Mouse (Mus musculus) myocyte (in vitro differentiated cells): Measurements from ENCODE around the gene Ndufa10. TPM values are rescaled to one million over a fixed set of nuclear protein-coding genes. Genes with fewer than 3 reads are reported as not detected.
A peak's percentile ranks its signal among the peaks of the same experiment; 100 is the strongest.

Experiments used
- H3K27me3 ChIP-seq: one replicate; pipeline ENCODE4 v1.6.1; 2011; ENCODE audit not compliant: control insufficient read depth, insufficient read depth, insufficient read length
- H3K36me3 ChIP-seq: one replicate; pipeline ENCODE4 v1.6.1; 2011; ENCODE audit not compliant: control insufficient read depth, insufficient read depth
- H3K4me2 ChIP-seq: one replicate; pipeline ENCODE4 v1.6.1; 2011; ENCODE audit warnings: low read depth, control low read depth
- H3K4me3 ChIP-seq: one replicate; pipeline ENCODE4 v1.5.1; 2011; ENCODE audit warnings: mild to moderate bottlenecking, control low read depth, moderate library complexity
- H3K79me2 ChIP-seq: one replicate; pipeline ENCODE4 v1.6.1; 2011; ENCODE audit not compliant: control insufficient read depth, insufficient read depth
- H3ac ChIP-seq: one replicate; pipeline ENCODE4 v1.6.1; 2011; ENCODE audit not compliant: control insufficient read depth, insufficient read length
- CEBPB ChIP-seq: IDR thresholded peaks from 2 replicates; pipeline ENCODE4 v1.6.1; 2011; ENCODE audit warnings: mild to moderate bottlenecking, moderate library complexity; ENCODE audit not compliant: poor library complexity, insufficient read depth, severe bottlenecking
- E2F4 ChIP-seq: IDR thresholded peaks from one replicate; pipeline ENCODE4 v1.6.1; 2011; ENCODE audit warnings: mild to moderate bottlenecking, control low read depth, moderate library complexity; ENCODE audit not compliant: insufficient read depth
- MAX ChIP-seq: IDR thresholded peaks from one replicate; pipeline ENCODE4 v1.6.1; 2011; ENCODE audit warnings: low read depth, mild to moderate bottlenecking, control low read depth
- MYOD1 ChIP-seq, 3 experiments: IDR thresholded peaks; one replicate each; pipeline ENCODE4 v1.6.1; 2011; ENCODE audit warnings: control low read depth in 2 of 3, low read depth in 2 of 3, mild to moderate bottlenecking in 2 of 3, moderate library complexity in 1 of 3; ENCODE audit not compliant: insufficient read length in 2 of 3, control insufficient read depth in 1 of 3
- MYOG ChIP-seq, 3 experiments: IDR thresholded peaks; one replicate each; pipeline ENCODE4 v1.6.1; 2011; ENCODE audit warnings: control low read depth in 2 of 3, low read depth in 2 of 3, mild to moderate bottlenecking in 2 of 3; ENCODE audit not compliant: insufficient read length in 2 of 3, control insufficient read depth in 1 of 3, insufficient read depth in 1 of 3
- POLR2A ChIP-seq: IDR thresholded peaks from one replicate; pipeline ENCODE4 v1.6.1; 2011; ENCODE audit warnings: low read depth, mild to moderate bottlenecking, control low read depth, moderate library complexity; ENCODE audit not compliant: insufficient read length
- POLR2AphosphoS2 ChIP-seq: IDR thresholded peaks from one replicate; pipeline ENCODE4 v1.6.1; 2011; ENCODE audit warnings: low read depth, control low read depth; ENCODE audit not compliant: insufficient read length
- REST ChIP-seq: IDR thresholded peaks from one replicate; pipeline ENCODE4 v1.6.1; 2011; ENCODE audit warnings: mild to moderate bottlenecking, control low read depth, moderate library complexity; ENCODE audit not compliant: insufficient read depth, insufficient read length
- SRF ChIP-seq: IDR thresholded peaks from one replicate; pipeline ENCODE4 v1.6.1; 2011; ENCODE audit warnings: low read depth; ENCODE audit not compliant: control insufficient read depth, insufficient read length
- TCF12 ChIP-seq: IDR thresholded peaks from one replicate; pipeline ENCODE4 v1.6.1; 2011; ENCODE audit warnings: mild to moderate bottlenecking, control low read depth; ENCODE audit not compliant: poor library complexity, insufficient read depth, severe bottlenecking
- TCF3 ChIP-seq: IDR thresholded peaks from one replicate; pipeline ENCODE4 v1.6.1; 2011; ENCODE audit warnings: low read depth, control low read depth; ENCODE audit not compliant: insufficient read length
- USF1 ChIP-seq: IDR thresholded peaks from one replicate; pipeline ENCODE4 v1.6.1; 2011; ENCODE audit warnings: low read depth, mild to moderate bottlenecking, control low read depth, moderate library complexity
- polyA plus RNA-seq: library from polyadenylated mRNA; unstranded; fragments of >200 nt; fragmentation: generic; extraction: Trizol; gene quantifications from one replicate; pipeline ENCODE4 v1.2.1, GENCODE M21; 2012; ENCODE audit warnings: missing spikeins

Ndufa10 gene
- polyA plus RNA-seq, 1 experiment: 162 TPM

DNA sequence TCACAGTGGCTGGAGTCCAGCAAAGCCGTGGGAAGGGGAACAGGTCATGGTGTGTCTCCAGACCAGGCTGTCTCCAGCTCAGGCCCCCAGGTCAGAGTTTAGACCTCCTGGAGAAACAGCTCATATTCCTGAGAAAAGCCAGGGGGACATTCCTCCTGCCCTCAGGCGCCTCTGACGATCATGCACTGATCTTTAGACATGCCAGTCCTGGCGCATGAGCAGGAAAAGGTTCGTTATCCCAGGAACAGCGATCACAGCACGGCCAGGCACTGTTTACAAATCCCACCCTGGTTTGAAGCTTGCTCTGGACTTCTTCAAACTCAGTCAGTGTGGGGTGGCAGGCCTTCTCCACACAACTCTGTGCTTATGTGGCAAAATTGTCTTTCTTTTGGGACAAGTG, 75.1 kb downstream of the Ndufa10 start:
- Histone ChIP-seq H3K36me3 (no peaks in the 10 kb centered on the region), H3K79me2 (no peaks in the 10 kb centered on the region), H3K4me2 (no peak overlapping the region), H3K4me3 (no peak overlapping the region), H3K27me3 (no peaks in the 10 kb centered on the region), H3ac (no peak overlapping the region)
- TF ChIP-seq USF1 (no peak), TCF12 (no peak), MYOG (IDR thresholded peaks at IDR 0.05; ENCODE audit: control insufficient read depth in 1 of 3, insufficient read depth in 1 of 3, insufficient read length in 2 of 3, low read depth in 2 of 3) (no peak), CEBPB (no peak), POLR2AphosphoS2 (no peak), SRF (no peak), MYOD1 (IDR thresholded peaks at IDR 0.05; ENCODE audit: control insufficient read depth in 1 of 3, insufficient read length in 2 of 3, low read depth in 2 of 3) (no peak), E2F4 (no peak), MAX (no peak), POLR2A (no peak), REST (no peak), TCF3 (no peak)

DNA sequence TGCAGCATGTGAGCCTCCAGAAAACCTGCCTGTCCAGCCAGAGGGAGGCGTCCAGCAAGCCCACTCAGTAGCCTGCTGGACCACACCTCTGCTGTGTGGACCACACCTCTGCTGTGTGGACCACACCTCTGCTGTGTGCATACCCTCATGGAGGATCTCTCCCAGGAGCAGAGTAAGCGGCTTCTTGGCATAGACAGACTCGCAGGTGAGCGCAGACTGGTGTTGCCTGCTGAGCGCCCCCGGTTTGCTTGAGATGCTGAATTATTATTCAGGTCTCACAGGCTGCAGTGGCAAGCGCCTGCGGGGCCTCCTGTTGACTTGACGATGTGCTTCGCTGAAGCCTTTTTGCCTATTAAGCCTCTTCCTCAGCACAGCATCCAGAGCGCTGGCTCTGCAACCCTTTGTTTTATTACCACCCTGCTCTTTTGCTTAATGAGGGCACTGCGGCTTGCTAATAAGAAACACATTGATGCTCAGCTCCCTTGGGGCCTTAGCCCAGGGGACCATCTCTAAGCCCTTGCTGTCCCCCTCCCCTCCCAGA, 76.1 kb downstream of the Ndufa10 start:
- Histone ChIP-seq H3K36me3 (no peaks in the 10 kb centered on the region), H3K4me3 (no peak overlapping the region), H3K27me3 (no peaks in the 10 kb centered on the region), H3K4me2 (no peak overlapping the region), H3ac (no peak overlapping the region), H3K79me2 (no peaks in the 10 kb centered on the region)
- TF ChIP-seq SRF: no peak
- no peak for TF ChIP-seq POLR2A
- no peak for TF ChIP-seq MYOD1 (IDR thresholded peaks at IDR 0.05; ENCODE audit: control insufficient read depth in 1 of 3, insufficient read length in 2 of 3, low read depth in 2 of 3)
- no peak for TF ChIP-seq POLR2AphosphoS2
- no peak for TF ChIP-seq E2F4
- TF ChIP-seq MYOG (IDR thresholded peaks at IDR 0.05; ENCODE audit: control insufficient read depth in 1 of 3, insufficient read depth in 1 of 3, insufficient read length in 2 of 3, low read depth in 2 of 3): no peak
- no peak for TF ChIP-seq REST

DNA sequence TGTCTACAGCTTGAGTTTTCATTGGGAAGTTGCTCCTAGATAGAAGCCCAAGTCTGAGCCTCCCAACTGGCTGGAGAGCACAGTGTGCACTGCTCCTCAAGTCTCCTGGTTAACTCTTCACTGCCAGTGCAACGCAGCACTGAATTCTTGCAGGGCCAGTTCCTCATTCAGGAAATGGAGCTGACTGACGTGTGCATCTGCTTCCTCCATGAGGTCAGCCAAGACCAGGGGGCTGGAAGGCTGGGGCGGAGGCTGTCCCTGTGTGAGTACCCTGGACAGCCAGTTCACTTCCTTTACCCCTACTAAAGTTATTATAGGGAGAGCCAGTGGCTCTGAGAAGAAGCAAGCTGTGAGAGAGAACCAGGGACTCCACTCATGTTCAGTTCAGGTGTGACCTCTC, 79.4 kb downstream of the Ndufa10 start:
- TF ChIP-seq MYOD1 (IDR thresholded peaks at IDR 0.05; ENCODE audit: control insufficient read depth in 1 of 3, insufficient read length in 2 of 3, low read depth in 2 of 3): peak in 1 of 3 experiments; percentile 38
- no peak for TF ChIP-seq POLR2AphosphoS2
- TF ChIP-seq CEBPB: no peak
- Histone ChIP-seq H3K36me3 (no peaks in the 10 kb centered on the region), H3K4me3 (no peak overlapping the region), H3K79me2 (no peaks in the 10 kb centered on the region), H3K27me3 (no peaks in the 10 kb centered on the region), H3K4me2 (no peak overlapping the region), H3ac (no peak overlapping the region)

DNA sequence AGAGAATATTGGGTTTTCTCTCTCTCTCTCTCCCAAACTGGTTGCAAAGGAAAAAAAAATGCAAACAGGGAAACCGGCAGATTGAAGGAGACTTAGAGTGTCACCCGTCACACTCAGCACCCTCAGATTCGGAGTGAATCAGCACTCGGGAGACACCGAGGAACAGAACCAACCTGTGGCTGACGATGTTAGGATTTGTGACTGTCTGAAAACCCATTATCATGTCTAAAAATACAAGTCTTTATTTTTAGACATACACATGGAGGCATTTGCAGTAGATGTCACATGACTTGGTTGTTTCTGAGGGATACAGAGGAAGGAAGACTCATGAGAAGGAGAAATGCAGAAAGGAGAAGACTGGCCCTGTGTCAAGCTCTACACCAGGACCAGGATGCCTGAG, 80.5 kb downstream of the Ndufa10 start:
- no peaks in the 10 kb centered on the region for H3K36me3 ChIP-seq
- no peak overlapping the region for H3K4me3 ChIP-seq
- no peak overlapping the region for H3K4me2 ChIP-seq
- H3K79me2 ChIP-seq: no peaks in the 10 kb centered on the region
- TF ChIP-seq MYOG (IDR thresholded peaks at IDR 0.05; ENCODE audit: control insufficient read depth in 1 of 3, insufficient read depth in 1 of 3, insufficient read length in 2 of 3, low read depth in 2 of 3) (no peak), USF1 (peak; percentile 60)
- no peak overlapping the region for H3ac ChIP-seq
- no peaks in the 10 kb centered on the region for H3K27me3 ChIP-seq

Other genes starting within 250 kb of the Ndufa10 start
- not detected for gene Olfr1416, start 11.3 kb upstream of the Ndufa10 start, polyA plus RNA-seq
- gene Olfr1415, start 22.2 kb upstream of the Ndufa10 start, polyA plus RNA-seq: not detected
- gene Olfr1414, start 44.8 kb upstream of the Ndufa10 start, polyA plus RNA-seq: not detected
- gene Olfr1413, start 97.5 kb upstream of the Ndufa10 start, polyA plus RNA-seq: not detected
- gene Olfr1412, start 111.9 kb upstream of the Ndufa10 start, polyA plus RNA-seq: not detected
- gene Olfr1411, start 120.6 kb upstream of the Ndufa10 start, polyA plus RNA-seq: not detected
- gene Olfr1410, start 131.9 kb upstream of the Ndufa10 start, polyA plus RNA-seq: not detected
- not detected for gene Olfr12, start 143.9 kb upstream of the Ndufa10 start, polyA plus RNA-seq
- gene Cops9, start 168.1 kb upstream of the Ndufa10 start, polyA plus RNA-seq: 507 TPM
- 1.2 TPM for gene Otos, start 175.0 kb upstream of the Ndufa10 start, polyA plus RNA-seq